In the genomic region with DNA sequence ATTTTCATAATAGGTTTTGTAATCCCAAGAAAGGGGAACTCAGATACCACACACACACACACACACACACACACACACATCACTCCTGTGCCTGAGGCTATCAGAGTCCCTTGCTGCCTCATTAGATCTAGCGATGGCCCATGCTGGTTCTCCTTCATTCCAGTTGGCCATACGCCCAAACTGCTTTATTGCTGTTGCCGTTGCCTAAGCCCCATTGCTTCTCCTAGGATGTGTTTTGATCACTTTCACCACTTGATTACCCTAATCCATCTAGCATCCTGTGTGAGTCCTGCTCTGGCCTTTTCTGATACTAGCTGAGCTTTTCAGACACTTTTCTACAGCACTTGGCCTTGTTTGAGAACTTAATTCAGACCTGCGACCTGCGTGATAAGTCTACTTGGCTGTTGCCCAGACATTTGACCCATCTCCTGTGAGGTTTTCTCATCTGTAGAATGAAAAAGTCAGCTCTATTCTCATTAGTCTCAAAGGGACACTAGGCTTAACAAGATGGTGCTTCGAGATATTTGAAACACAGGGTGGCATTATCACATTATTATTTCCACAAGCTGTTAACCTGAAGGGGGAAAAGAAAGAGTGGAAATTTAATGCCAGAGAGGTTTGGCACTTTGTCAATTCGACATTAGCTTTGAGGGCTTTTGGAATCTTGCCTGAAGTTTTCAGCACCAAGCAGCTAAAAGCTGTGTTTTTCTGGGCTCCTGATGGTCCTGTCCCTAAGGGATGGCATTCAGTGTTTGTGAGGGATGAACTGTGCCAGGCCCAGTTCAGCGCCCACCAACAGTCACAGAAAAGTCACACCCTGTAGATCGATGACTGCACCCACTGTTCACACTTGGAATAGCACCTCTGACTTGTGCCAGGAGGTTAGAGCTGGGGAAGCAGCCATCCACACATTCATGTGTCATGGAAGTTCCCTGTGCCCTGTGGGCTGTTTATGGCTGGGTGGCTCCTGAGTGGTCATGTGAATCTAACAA, we compare ENCODE assay signal across 11 mouse cellular contexts. TPM values are rescaled to one million over a fixed set of nuclear protein-coding genes. Genes with fewer than 3 reads are reported as not detected.
DNase-seq lines count a peak whose midpoint lies in the region; ATAC-seq and TF ChIP-seq lines count a peak whose summit lies in the region.
"Had no signal": no experiment of that assay in that cellular context is flagged by ENCODE, and none has a peak within 500 bp of the region (broad histone marks: within the 10 kb centered on the region; RNA-seq: fewer than 3 reads in every experiment).

No protein-coding gene starts in this region.

- H3K4me3 ChIP-seq in layer of hippocampus, adult 2 months: no peak overlapping the region
- H3K4me3 ChIP-seq: midbrain, embryonic 12.5 days had no signal

- peak; percentile 36 to 65 for DNase-seq in cerebellum, postnatal 4 days (ENCODE audit: low spot score in 2 of 2)
- no peak for DNase-seq in cerebellum, adult 9-10 months
- DNase-seq in layer of hippocampus, adult 2 months (ENCODE audit: low spot score in 2 of 2): peak; percentile 43 to 53
- no peak for DNase-seq in layer of hippocampus, postnatal 25 days (ENCODE audit: extremely low spot score in 1 of 2, low spot score in 1 of 2)
- DNase-seq in brain, embryonic 14.5 days (ENCODE audit: low read depth): peak; percentile 97
- DNase-seq in layer of hippocampus, postnatal 36 days: peak; percentile 29 to 44
- DNase-seq in ovary, adult 18-20 months (ENCODE audit: low spot score): no peak
- DNase-seq: adrenal gland, adult 8-10 months; lung, adult 18-20 months had no signal

- peak; percentile 51 for TF ChIP-seq CTCF in layer of hippocampus, adult 2 months (conservative IDR thresholded peaks at IDR 0.05)
- TF ChIP-seq CTCF in brain, embryonic 14.5 days (IDR thresholded peaks at IDR 0.05; ENCODE audit: borderline replicate concordance, extremely low read depth, insufficient read depth, insufficient read length): no peak

- no peak for TF ChIP-seq POLR2A in brain, embryonic 14.5 days (IDR thresholded peaks at IDR 0.05; ENCODE audit: borderline replicate concordance, extremely low read depth, insufficient read depth, insufficient read length, poor library complexity, severe bottlenecking)

- H3K27ac ChIP-seq in layer of hippocampus, adult 2 months: peak overlapping the region; percentile 77
- H3K27ac ChIP-seq: midbrain, embryonic 12.5 days had no signal

- ATAC-seq in megakaryocyte-erythroid progenitor cell, adult 5-6 weeks (replicated peaks; ENCODE audit: low FRiP score, low TSS enrichment, poor library complexity, severe bottlenecking): no peak

RNA-seq across cellular contexts. Expression of a gene that starts 7.1 kb away (rescaled TPM):
- 100 to 1,000 TPM; 276 to 283 TPM for total RNA-seq in layer of hippocampus, adult 2 months (2021)
- 100 to 1,000 TPM; 317 to 338 TPM for total RNA-seq in layer of hippocampus, postnatal 25 days (2021)
- polyA plus RNA-seq in brain, embryonic 14.5 days (2012; rRNA removed): 80.3 and 80.7 TPM in 2 replicates
- 100 to 1,000 TPM; 308 to 317 TPM for total RNA-seq in layer of hippocampus, postnatal 36 days (2021)
- 1.4 and 2.6 TPM in 2 replicates for total RNA-seq in megakaryocyte-erythroid progenitor cell, adult 5-6 weeks (2014; fragmentation: Nextera tagmentation)
- 2.6 TPM in 2 replicates for total RNA-seq in megakaryocyte-erythroid progenitor cell, adult 5-6 weeks (2017)

Comparison
In these comparisons a context has a peak if more than half of its experiments do, and no peak if none do; other contexts are left out.
1. DNase-seq: peak in cerebellum, postnatal 4 days (2 of 2), layer of hippocampus, adult 2 months (2 of 2), brain, embryonic 14.5 days (single experiment) and layer of hippocampus, postnatal 36 days (2 of 2); none in cerebellum, adult 9-10 months (single experiment), layer of hippocampus, postnatal 25 days (0 of 2) and ovary, adult 18-20 months (single experiment).
2. RNA of a gene that starts 7.1 kb away (total RNA-seq): 317 to 338 TPM in layer of hippocampus, postnatal 25 days, 308 to 317 TPM in layer of hippocampus, postnatal 36 days and 276 to 283 TPM in layer of hippocampus, adult 2 months; 1.4 to 2.6 TPM in megakaryocyte-erythroid progenitor cell, adult 5-6 weeks; every median in the first group is over 10 times any median in the second.